Mouse (Mus musculus) regulatory T cell (primary cell): ENCODE measurements around the gene Slc26a10.

Source experiments
- in situ Hi-C: fragments of 300-600 bp; cut with MboI, MseI; formaldehyde crosslinking; loops from one replicate; pipeline ENCODE4 v1.15.1; 2025; ENCODE audit warnings: high pct_unique_total_duplicates

Slc26a10 gene

DNA sequence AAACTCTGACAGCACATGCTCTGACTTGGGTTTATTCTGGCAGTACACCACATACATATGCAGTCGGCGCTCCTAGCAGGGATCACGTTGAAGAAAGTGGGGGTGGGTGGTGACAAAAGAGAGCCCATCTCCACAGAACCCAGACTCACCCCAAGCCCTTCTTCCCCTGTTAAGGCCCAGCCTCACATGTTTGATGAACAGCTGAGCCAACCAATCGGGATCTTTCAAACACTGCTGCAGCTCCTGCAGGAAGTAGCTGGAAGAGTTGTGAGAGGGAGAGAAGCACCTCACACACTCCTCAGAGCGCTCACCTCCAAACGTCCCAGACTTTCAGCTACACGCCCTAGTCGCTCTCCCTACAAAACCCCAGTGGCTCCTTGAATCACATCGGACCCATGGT lies 4.7 kb upstream of the Slc26a10 start:
- in situ Hi-C loops, result loop anchor here (10.0 kb wide), 1 partner anchor 130 kb away; the partner anchor contains the start of gene Mars

DNA sequence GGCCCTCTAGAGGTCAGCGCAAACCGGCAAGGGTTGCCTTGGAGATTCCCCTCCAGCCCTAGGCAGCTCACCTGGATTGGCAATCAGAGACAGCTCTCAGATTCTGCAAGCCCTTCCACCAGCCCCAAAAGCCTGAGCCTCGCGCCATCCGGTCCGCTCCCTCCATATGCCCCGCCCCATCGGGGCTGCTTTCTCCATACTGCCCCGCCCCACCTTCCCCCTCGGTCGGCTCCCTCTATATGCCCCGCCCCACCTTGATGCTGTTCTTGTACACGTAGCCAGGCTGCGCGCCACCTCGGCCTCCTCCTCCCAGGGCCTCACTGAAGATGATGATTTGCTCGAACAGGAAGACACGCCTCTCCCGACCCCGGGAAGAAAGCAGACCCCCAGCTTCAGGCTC lies 3.3 kb upstream of the Slc26a10 start:
- in situ Hi-C loops, result loop anchor here (10.0 kb wide), 1 partner anchor 131 kb away; the partner anchor contains the start of gene Mars

DNA sequence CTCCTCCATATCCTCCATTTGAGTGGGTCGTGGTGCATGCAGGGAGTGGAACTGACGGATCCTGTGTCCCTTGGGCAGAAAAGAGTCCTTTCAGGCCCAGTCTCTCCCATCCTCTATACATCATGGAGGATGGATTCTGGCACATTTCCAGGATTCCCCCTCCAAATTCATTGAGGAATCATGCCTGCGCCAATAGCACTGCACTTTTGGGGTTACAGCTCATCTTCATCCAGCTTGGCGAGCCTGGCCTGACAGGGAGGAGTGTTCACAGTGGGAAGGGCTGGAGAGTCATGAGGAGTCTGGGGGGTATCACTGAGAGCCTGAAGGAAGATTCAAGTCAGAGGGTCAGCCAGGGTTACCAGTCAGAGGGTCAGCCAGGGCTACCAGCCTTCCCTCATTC lies 2.2 kb upstream of the Slc26a10 start:
- in situ Hi-C loops, result loop anchor here (10.0 kb wide), 1 partner anchor 132 kb away; the partner anchor contains the start of gene Mars

DNA sequence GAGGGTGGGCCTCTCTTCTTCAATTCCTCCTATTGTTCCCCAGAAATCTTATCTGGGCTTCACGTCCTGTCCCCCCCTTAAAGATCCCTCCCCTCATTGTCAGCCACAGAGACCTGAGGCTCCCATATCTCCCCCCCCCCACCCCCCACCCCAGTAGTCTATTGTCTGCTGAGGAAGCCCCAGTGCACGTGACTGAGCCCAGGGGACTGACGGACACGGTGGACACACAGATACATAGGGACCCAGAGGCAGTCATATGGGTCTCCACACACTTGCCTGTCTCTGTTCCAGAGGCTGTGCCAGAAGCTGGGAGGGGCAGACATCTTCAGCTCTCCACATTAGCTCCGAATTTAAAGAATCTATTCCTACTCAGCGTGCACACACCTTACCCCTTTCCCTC lies 1.1 kb upstream of the Slc26a10 start:
- in situ Hi-C loops, result loop anchor here (10.0 kb wide), 1 partner anchor 133 kb away; the partner anchor contains the start of gene Mars

DNA sequence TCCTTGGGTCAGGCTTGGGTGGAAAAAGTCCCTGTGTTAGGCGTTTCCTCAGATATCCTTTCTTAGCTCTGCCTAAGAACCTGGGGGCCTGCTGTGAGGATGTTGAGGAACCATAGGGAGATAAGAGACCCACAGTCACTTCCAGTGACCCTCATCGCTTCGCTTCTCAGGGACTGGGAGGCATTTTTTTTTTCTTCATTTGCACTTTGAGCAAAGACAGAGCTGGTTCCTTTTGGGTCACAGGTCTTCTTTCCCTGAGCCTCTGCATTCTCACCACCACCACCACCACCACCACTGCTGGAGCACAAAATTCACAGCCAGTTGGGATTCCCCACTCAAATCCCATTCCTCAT lies 226 bp upstream of the Slc26a10 start:
- in situ Hi-C loops, result loop anchor here (10.0 kb wide), 1 partner anchor 134 kb away; the partner anchor contains the start of gene Mars

DNA sequence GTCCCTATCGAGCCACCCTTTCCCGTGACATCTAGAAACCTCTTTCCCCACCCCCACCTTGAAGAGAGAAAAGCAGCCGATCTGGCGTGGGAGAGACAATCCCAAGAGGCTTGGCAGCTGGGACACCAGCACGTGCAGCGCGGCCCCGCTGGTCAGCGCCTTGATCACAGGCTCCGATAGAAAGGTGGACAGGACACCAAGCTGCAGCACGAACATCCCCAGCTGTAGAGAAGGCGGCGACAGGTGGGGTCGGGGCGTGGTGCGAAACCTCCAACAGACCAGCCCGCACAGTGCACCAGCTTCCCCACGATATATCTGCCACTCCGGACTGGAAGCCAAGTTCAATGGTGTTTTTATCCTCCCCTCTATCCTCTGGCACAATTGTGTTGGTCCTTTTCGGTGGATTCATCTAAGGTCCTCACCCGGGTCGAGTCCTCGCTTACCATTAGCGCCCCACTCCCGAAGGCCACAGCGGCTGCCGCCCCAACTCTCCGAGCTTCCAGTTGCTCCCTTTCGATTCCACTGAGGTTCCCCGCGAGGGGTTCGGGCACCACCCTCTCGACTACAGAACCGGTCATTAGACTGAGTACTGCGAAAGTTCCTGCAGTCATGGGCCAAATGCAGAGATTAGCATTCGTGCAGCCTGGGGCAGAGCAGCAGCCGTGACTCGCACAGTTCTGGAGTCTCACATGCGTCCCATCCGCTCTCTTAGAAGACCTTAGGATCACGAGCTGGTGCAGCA lies 2.0 kb downstream of the Slc26a10 start:
- in situ Hi-C loops, result loop anchor here (5.0 kb wide), 1 partner anchor 104 kb away; no protein-coding TSS in a partner anchor

DNA sequence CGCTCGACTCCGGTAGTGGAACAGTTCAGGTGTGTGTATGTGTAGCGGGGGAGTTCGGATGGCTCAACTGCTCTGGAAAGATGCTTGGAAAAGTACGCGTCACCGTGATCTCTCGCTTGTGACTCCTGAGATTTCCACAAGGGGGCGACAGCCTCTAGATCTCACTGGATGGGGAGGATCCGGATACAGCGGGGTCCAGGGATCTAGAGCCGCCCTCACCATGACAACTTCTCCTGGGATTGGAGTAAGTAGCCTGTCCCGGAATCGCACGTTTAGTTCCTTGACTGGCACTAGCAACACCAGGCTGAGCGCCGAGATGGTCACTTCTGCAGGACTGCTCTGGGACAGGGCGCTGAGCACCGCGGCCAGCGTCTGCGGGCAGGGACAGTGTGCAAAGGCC lies 2.7 kb downstream of the Slc26a10 start:
- in situ Hi-C loops, result loop anchor here (5.0 kb wide), 1 partner anchor 105 kb away; no protein-coding TSS in a partner anchor

DNA sequence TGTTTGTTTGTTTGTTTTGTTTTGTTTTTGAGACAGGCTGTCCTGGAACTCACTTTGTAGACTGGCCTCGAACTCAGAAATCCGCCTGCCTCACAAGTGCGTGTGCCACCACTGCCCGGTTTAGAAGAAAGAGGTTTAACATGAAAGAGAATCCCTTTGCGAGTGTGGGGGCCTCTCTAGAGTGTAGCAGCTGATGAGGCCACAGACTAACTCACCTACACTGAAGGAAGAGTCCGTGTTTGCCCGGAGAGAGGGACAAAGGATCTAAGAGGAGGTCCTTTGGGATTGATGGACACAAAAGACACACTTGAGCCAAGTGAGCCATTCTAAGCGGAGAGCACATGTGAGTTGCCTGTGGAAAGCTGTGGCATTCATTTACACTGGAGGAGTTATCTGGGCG lies 3.2 kb downstream of the Slc26a10 start:
- in situ Hi-C loops, result loop anchor here (5.0 kb wide), 1 partner anchor 105 kb away; no protein-coding TSS in a partner anchor

DNA sequence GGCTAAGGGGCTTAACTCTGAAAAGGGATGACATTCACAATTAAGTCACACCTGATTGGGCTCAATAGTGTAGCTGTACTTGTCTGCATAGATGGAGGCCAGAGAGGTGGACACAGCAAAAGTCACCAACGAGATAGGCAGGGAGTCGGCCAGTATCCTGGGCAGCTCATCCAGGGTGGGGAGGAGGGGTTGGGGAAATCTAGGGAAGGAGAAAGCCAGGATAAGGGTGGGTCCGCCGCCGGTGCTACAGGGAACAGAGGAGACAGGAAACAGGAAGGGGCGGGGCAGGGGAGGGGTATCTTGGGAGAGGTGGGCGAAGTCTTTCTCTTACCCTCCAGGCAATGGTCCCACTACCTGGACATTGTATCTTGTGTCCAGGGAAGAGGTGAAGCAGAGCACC lies 3.7 kb downstream of the Slc26a10 start:
- in situ Hi-C loops, result loop anchor here (5.0 kb wide), 1 partner anchor 106 kb away; no protein-coding TSS in a partner anchor

DNA sequence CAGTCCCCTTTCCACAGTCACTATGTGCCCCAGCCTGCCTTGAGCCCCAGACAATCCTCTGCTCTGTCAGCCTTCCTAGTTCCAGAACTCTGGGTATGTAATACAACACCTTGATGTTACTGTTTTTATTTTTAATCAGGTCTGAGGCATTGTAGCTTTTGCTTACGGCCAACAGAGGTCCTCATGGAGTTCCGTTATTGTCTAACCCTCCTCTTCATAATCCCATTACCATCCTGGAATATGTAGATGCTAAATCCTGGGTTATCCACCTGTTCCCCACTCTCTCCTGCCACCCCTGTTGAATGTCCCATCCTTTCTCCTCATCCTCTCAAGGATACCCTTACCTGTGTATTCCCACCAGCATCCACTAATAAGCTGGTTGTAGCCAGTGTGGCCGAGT lies 4.2 kb downstream of the Slc26a10 start:
- in situ Hi-C loops, result loop anchor here (5.0 kb wide), 1 partner anchor 106 kb away; no protein-coding TSS in a partner anchor

DNA sequence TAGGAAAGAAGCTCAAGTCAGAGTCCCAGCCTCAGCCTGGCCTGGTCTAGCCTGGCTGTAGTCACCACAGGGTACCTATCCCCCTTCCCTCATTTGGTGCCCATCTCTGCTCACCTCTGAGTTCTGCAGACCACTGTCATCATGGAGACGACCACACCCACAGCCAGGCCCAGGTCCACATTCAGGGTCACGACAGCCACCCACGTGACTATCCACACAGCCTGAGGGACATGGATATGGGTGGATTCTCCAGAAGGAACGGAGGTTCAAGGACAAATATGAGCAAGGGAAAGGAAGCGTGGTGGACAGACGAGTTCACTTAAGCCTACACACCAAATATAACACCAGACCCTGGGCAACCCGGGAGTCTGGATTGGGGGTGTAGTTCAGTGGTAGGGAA lies 6.3 kb downstream of the Slc26a10 start:
- in situ Hi-C loops, result loop anchor here (5.0 to 25.0 kb wide), 2 partner anchors 57 to 488 kb away; partner anchors contain the start of genes Nab2 and Nemp1

DNA sequence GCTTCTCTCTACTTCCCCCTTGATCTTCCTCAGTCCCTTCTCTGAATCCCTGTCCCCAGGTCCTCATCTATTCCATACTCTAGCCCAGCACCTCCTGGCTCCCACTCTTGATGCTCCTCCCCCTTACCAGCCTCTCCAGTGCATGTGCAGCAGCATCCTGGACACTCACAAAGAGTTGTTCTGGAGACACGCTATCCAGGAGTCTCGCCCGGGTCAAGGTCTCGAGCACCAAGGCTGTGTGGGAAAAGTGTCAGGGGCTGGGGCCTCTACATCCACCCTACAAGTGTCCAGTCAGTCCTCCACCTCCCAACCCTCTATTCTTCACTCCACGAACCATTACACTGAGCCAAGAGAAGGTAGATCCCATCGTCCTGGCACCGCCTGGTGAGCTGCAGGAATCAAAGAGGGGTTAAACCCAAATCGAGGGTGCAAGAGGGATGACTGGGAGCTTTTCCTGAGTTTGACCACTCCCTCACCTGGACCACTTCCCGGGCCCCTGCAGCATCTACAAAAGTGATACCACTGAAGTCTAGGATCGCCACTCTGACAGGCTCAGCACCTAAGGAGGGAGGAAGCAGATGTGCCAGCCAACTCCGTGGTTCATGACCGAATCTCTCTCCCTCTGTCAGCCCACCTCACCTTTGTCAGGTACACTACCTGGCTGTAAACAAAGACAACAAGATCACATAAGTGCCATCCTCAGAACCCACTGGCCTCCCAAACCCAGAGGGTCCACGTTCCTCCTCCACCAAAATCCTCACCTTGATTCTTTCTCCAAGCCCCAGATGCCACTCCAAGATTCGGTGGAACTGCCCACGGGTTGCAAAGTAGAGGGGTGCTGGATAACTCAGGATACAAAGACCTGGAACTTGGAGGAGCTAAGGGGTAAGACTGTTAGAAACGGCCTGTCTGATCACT lies 7.0 kb downstream of the Slc26a10 start:
- in situ Hi-C loops, result loop anchor here (5.0 to 25.0 kb wide), 2 partner anchors 56 to 489 kb away; partner anchors contain the start of genes Nab2 and Nemp1

DNA sequence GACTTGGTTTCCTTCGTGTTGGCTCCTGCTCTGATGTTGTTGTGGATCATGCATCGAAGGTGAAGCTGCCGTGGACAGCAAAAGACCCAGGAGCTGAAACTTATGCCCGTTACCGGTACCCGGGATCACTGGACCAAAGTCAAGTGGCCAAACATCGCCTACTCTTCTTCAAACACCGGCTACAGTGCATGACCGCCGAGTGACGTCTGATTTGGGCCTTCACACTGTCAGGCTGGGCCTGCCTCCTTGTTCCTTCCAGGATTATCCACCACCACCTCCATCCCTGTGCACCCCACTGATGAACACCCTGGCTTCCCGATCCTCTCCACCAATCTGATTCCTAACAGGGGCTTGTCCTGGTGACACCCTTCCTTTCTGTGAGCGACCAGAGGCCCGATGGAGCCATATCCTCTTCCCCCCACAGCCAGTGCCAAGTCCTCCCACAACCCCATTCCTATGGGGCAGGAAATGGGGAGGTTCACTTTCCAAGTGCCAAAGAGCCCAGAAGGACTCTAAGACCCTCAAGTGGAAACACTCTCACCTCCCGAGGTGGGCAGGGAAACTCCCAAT lies 8.7 kb downstream of the Slc26a10 start:
- in situ Hi-C loops, result loop anchor here (5.0 to 25.0 kb wide), 2 partner anchors 54 to 491 kb away; partner anchors contain the start of genes Nab2 and Nemp1

DNA sequence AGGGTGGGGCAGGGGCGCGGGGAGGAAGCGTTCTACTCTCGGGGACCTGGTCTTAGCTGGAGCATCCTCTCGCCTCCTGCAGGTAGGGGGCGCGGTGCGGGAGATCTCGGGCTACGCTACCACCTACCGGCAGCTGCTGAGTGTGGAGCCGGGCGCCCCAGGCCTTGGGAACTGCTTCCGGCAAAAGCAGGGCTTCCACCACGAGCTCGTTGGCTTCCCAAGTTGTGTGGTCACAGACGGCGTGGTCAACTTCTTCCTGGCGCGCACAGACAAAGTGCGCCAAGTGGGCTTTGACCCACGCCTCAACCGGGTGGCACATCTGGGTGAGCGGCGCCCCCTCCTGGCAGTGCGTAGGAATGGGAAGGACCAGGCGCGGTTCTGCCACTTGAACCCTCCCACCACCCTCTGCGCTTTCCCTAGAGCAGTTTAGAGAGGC lies 9.6 kb downstream of the Slc26a10 start:
- in situ Hi-C loops, result loop anchor here (5.0 to 25.0 kb wide), 2 partner anchors 54 to 491 kb away; partner anchors contain the start of genes Nab2 and Nemp1

DNA sequence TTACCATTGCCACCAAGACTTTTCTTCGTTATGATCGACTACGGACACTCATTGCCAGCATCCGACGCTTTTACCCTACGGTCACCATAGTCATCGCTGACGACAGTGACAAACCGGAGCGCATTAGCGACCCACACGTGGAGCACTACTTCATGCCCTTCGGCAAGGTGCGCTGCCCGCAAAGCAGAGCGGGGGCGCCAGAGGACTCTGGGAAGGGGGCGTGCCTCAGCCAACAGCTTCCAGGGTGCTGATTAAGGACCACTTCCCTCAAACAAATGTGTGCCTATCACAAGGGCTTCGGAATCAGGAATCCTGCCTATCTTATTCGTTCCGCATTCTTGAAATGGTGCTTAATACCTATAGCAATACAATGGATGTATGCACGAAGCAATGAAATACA lies 10.4 kb downstream of the Slc26a10 start:
- in situ Hi-C loops, result loop anchor here (5.0 to 25.0 kb wide), 2 partner anchors 53 to 492 kb away; partner anchors contain the start of genes Nab2 and Nemp1

DNA sequence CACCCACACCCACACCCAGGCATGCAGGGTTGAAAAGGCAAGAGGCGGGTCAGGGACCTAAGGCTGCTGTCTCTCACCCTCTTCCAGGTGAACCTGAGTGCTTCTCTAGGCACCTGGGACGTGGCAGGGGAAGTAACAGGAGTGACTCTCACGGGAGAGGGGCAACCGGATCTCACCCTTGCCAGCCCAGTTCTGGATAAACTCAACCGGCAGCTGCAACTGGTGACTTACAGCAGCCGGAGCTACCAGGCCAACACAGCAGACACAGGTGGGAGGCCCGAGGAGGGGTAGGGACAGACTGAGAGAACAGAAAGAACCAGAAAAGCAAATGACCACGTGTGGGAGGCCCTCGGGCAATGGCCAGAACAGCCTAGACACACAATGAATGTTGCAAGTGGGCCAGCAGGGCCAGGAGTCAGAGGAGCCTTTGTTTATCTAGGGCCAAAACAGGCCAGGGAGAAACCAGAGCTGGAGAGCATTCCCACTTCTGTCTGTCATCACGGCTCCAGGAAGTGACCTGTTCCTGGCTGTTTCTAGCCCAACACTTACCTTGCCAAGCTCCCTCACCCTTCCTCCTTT lies 12.7 kb downstream of the Slc26a10 start:
- in situ Hi-C loops, result loop anchor here (25.0 kb wide), 1 partner anchor 495 kb away; the partner anchor contains the start of genes Nab2 and Nemp1

DNA sequence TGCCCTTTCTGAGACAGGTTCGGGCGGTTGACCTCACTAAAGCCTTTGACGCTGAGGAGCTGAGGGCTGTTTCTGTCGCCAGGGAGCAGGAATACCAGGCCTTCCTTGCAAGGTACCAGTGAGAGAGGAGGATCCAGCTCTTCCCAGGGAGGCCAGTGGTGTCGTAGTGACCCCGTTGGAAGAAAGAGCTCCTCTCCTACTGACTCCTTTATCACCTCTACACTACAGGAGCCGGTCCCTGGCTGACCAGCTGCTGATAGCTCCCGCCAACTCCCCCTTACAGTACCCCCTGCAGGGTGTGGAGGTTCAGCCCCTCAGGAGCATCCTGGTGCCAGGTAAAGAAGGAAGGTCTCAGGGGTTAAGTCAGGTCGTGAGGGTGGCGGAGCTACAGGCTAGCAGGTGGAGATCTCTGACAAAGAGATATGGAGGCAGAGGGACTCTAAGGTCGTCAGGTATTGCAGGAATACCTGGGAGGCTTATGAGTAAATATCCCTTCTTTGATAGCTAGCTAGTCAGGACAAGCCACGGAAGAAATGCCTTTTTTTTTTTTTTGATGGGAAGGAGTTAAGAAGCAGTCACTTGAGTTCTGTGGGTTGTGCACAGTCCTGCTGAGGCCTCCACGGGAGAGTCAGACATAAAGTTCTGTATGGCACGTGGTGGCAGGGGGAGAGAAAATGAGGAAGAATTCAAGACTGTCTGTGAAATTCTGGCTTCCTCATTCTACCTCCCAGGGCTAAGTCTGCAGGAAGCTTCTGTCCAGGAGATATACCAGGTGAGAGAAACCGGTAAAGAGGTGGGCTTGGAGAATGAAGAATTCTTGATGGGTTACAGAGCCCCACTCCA lies 13.5 kb downstream of the Slc26a10 start:
- in situ Hi-C loops, result loop anchor here (25.0 kb wide), 1 partner anchor 495 kb away; the partner anchor contains the start of genes Nab2 and Nemp1

DNA sequence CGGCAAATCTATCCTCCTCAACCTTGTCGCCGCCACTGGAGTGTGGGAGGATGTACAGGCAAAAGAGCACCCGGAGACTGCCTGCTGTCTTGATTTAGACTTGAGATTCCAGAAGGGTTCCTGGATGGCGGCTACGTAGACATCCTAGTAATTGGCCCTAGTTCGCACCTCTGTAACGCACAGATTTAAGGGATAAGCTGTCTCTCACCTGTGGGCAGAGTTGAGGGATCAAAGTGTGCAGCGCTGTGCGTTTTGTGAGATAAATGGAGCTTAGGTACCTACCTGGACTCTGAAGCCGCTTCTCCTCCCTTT lies 14.1 kb downstream of the Slc26a10 start:
- in situ Hi-C loops, result loop anchor here (25.0 kb wide), 1 partner anchor 496 kb away; the partner anchor contains the start of genes Nab2 and Nemp1

DNA sequence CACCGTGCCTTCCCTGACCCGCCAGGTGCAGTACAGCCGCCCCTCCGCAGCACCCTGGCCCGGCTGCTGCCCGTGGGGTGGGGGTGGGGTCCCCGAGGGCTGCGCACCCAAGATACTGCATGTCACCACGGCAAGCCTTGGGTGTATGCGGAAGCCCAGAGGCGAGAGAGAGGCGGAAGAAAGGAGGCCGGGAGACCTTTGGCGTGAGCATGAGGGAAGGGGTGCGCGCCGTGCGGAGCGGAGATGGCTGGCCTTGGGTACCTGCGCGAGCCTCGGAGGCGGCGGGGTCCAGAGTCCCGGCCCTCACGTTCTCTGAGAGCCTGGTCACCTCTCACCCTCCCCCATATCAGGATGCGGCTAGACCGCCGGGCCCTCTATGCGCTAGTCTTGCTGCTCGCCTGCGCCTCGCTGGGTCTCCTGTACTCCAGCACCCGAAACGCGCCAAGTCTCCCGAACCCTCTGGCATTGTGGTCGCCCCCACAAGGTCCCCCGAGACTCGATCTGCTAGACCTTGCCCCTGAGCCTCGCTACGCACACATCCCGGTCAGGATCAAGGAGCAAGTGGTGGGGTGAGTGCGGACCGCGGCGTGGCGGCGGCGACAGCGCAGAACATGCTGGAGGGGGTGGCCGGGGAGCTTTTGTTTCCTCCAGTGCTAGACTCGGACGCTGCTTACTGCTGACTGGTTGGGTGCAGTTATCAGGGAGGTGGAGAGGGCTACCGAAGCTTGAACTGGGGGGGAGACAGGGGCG lies 14.6 kb downstream of the Slc26a10 start:
- in situ Hi-C loops, result loop anchor here (25.0 kb wide), 1 partner anchor 496 kb away; the partner anchor contains the start of genes Nab2 and Nemp1
